Mouse (Mus musculus) erythroblast, embryonic 14.5 days (primary cell): ENCODE measurements around the gene Coa4.

Experiments used
- GATA1 ChIP-seq: IDR thresholded peaks from 2 replicates; pipeline ENCODE4 v1.6.1; 2012; ENCODE audit warnings: low read length, inconsistent platforms, mixed read lengths
- TAL1 ChIP-seq: IDR thresholded peaks from 3 replicates; pipeline ENCODE4 v1.6.1; 2012; ENCODE audit warnings: low read length, inconsistent platforms, mixed read lengths

DNA sequence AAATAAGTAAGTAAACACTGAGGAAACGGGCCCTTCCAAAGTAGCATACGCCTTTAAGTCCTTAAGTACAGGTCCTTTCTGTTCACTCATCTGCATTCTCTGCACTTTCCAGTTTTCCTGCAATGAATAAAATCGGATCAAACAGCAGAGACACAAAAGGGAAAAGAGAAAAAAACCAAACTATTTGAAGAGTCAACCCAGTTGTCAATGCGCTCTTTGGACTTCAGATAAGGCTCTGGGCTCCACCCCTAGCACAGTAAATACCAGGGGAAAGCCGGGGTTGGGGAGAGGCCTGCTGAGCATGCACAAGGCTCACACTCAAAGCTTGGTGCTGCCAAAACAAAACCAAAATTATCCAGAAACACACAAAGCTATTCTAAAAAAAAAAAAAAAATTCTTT lies 18.1 kb downstream of the Coa4 start:
- no peak for TF ChIP-seq GATA1
- TF ChIP-seq TAL1, result no peak
